Mouse (Mus musculus): ENCODE measurements around the gene Crocc. TPM values are rescaled to one million over a fixed set of nuclear protein-coding genes. Genes with fewer than 3 reads are reported as not detected.
A peak's percentile ranks its signal among the peaks of the same experiment; 100 is the strongest.

Gene Crocc
- polyA plus RNA-seq (2014; fragmentation: Nextera tagmentation; extraction: Ambion mirVana): 5.0 and 5.4 TPM in 2 replicates

DNA sequence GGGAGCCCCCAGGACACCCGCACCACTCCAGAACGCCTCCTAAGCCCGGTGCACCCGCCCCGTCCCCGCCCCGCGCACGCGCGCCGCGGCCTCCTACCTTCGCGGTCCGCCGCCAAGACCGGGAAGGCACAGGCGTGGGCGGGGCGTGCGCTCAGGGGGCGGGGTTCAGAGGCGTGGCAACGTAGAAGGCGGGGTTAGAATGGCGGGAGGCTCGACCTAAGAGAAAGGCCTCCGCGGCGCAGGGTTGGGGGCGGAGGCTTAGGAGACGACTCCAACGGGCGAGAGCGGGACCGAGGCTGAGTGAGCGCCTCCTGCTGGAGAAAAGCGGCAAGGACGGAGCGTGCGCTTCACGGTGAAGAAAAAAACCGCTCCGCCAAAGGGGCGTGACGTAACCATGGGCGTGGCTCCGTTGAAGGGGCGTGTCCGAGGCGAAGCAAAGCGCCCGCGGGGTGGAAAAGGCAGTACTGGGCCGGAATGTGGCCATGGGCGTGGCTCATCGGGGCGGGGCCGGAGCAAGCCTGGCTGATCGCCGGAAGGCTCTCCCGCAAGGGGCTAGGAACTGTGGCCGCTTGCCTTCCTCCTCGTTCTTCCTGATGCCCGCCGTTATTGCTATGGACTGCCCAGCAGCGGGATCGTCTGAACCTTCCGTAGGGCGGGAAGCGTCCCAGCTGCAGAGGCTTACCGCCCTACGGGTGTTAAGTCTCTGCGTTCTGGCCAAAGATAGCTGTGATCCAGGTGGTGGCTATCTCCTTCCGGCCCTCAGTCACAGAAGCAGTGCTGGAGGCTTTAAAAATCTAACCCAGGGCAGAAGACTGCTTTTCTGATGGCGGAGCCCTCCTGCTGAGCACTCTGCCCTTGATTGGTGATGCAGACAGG lies at the start of gene Crocc:
Crocc (minus strand) TSS at position 125 of the 876 bp plus-strand sequence.
- DNase-seq (ENCODE audit: low spot score): peak; percentile 100
- peak; percentile 94 for ATAC-seq (ENCODE audit: low FRiP score)
- Histone ChIP-seq H3K9me3 (ENCODE audit: control insufficient read depth, low read length) (no peaks in the 10 kb centered on the region), H3K4me1 (replicated peaks; ENCODE audit: control insufficient read depth, insufficient read depth, low read length) (peaks cover 12% of the 10 kb centered on the region; the same call in 1 of the 2 replicates), H3K4me2 (replicated peaks) (peak within 1 kb of the TSS; percentile 70), H3K27ac (peak within 1 kb of the TSS; percentile 93), H3K9ac (peak within 1 kb of the TSS; percentile 74), H3K36me3 (replicated peaks; ENCODE audit: control insufficient read depth, insufficient read depth) (peaks cover 4% of the 10 kb centered on the region), H3K4me3 (replicated peaks; ENCODE audit: low read length) (peak within 1 kb of the TSS; percentile 51), H3K27me3 (ENCODE audit: control insufficient read depth, insufficient read depth, low read length) (no peaks in the 10 kb centered on the region)
- under 1% methylated on average over 77 of the region's 77 CpGs for WGBS

DNA sequence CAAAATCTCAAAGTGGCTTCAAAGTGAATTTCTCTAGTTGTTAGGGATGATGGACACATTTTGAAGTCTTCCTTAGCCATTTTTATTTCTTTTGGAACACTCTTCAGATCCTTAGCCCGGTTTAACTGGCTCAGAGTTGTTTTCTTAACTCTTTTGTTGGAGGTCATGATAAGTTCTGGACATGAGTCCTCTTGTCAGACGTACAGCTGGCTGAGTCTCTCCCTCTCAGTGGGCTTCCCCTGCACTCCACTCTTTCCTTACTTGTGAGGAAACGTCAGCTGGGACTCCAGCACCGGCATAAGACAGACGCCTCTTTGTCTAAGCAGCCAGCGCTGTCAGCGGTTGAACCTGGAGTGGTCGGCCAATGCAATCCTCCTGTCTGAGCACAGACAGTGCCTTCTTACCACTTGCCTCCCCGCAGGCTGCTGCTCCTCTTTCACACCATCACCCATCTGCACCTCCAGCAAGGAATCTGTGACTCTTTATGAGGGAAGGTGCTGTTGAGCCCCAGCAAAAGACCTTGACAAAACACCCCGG lies 47.9 kb upstream of the Crocc start:
- WGBS: 48% methylated on average over 10 of the region's 10 CpGs

DNA sequence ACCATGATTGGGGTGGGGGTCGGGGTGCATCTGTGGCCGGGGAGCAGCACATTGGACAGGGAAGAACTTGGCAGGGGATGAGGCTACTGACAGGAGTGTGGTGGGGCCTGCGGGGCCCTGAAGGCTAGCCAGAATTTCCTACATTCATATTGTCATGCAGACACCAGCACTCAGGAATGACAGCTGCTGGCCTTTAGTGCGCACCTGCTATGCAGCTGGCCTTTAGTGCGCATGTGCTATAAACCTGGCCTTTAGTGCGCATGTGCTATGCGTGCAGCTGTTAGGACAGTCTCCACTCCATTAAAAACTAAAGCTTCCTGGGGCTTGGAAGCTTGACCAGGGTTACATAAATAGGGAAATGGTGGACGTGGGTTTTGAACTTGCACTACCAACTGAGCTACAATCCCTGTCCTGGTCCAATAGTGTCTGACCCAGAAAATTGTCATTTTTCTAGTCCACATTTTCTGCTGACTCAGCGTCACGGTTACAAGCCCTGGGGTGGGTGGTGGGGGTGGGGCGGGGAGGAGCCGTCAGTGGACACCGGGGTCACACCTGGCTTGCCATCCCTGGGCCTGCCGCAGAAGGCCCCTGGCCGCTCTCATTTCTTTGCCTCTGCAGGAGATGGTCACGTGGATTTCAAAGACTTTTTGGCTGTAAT lies 46.3 kb upstream of the Crocc start:
- ATAC-seq (ENCODE audit: low FRiP score) (no peak), DNase-seq (ENCODE audit: low spot score) (no peak)
- Histone ChIP-seq H3K27ac (no peak overlapping the region), H3K9ac (no peak overlapping the region), H3K4me1 (replicated peaks; ENCODE audit: control insufficient read depth, insufficient read depth, low read length) (no peaks in the 10 kb centered on the region), H3K4me3 (replicated peaks; ENCODE audit: low read length) (no peak overlapping the region), H3K36me3 (replicated peaks; ENCODE audit: control insufficient read depth, insufficient read depth) (0 out of 2 replicates have a peak, but pooled peaks cover 2% of the 10 kb centered on the region), H3K9me3 (ENCODE audit: control insufficient read depth, low read length) (no peaks in the 10 kb centered on the region; the same call in 1 of the 2 replicates), H3K4me2 (replicated peaks) (no peak overlapping the region), H3K27me3 (ENCODE audit: control insufficient read depth, insufficient read depth, low read length) (no peaks in the 10 kb centered on the region)
- 78% methylated on average over 16 of the region's 16 CpGs for WGBS

More for the DNA sequence above, 47.9 kb upstream of the Crocc start:
- no peaks in the 10 kb centered on the region for H3K4me1 ChIP-seq (replicated peaks; ENCODE audit: control insufficient read depth, insufficient read depth, low read length)
- H3K4me3 ChIP-seq (replicated peaks; ENCODE audit: low read length): no peak overlapping the region
- no peak overlapping the region for H3K9ac ChIP-seq
- no peak overlapping the region for H3K4me2 ChIP-seq (replicated peaks)
- H3K9me3 ChIP-seq (ENCODE audit: control insufficient read depth, low read length): no peaks in the 10 kb centered on the region; the same call in 1 of the 2 replicates
- no peak for DNase-seq (ENCODE audit: low spot score)
- no peaks in the 10 kb centered on the region for H3K27me3 ChIP-seq (ENCODE audit: control insufficient read depth, insufficient read depth, low read length)
- H3K27ac ChIP-seq: no peak overlapping the region
- peaks cover 12% of the 10 kb centered on the region for H3K36me3 ChIP-seq (replicated peaks; ENCODE audit: control insufficient read depth, insufficient read depth)
- no peak for ATAC-seq (ENCODE audit: low FRiP score)

DNA sequence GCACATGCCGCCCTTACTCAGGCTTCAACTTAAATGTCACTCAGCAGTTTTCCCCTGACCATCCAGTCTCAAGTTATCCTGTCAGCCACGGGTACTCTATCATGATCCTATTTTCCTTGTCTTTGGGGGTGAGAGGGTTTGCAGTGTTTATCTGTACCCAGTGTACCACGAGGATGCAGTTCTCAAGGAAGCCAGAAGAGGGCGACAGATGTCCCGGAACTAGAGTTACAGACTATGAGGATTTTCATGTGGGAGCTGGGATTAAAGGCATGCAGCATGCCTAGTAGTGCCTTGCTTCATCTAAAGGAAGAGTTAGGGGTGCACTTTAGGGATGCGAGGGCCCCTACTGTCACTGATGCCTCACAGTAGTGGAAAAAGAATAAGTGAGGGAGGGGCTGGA lies 41.5 kb upstream of the Crocc start:
- Histone ChIP-seq H3K4me1 (replicated peaks; ENCODE audit: control insufficient read depth, insufficient read depth, low read length) (no peaks in the 10 kb centered on the region), H3K4me2 (replicated peaks) (no peak overlapping the region), H3K9me3 (ENCODE audit: control insufficient read depth, low read length) (no peaks in the 10 kb centered on the region), H3K4me3 (replicated peaks; ENCODE audit: low read length) (no peak overlapping the region), H3K27ac (no peak overlapping the region), H3K36me3 (replicated peaks; ENCODE audit: control insufficient read depth, insufficient read depth) (no peaks in the 10 kb centered on the region), H3K27me3 (ENCODE audit: control insufficient read depth, insufficient read depth, low read length) (no peaks in the 10 kb centered on the region), H3K9ac (no peak overlapping the region)
- no peak for DNase-seq (ENCODE audit: low spot score)
- no peak for ATAC-seq (ENCODE audit: low FRiP score)
- 72% methylated on average over 6 of the region's 6 CpGs for WGBS

DNA sequence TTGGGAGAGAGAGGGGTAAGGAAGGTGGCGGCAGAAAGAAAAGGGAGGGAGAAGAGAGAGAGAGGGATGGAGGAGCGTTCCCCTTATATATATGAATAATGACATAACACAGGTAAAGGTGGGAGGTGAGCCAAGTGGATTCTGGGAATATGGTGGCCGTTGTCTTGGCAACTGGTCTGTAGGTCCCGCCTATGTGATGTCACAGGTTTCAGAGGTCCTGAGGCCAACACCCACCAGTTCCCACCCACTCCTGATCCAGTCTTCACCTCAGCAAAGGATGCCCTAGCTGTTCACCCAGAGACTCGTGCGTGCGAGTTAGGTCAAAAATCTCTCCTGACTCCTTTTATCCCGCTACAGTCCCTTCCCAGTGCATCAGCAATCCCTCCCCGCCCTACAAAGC lies 40.9 kb upstream of the Crocc start:
- no peaks in the 10 kb centered on the region for H3K9me3 ChIP-seq (ENCODE audit: control insufficient read depth, low read length)
- DNase-seq (ENCODE audit: low spot score): no peak
- no peak overlapping the region for H3K27ac ChIP-seq
- no peaks in the 10 kb centered on the region for H3K27me3 ChIP-seq (ENCODE audit: control insufficient read depth, insufficient read depth, low read length)
- H3K9ac ChIP-seq: no peak overlapping the region
- no peaks in the 10 kb centered on the region for H3K36me3 ChIP-seq (replicated peaks; ENCODE audit: control insufficient read depth, insufficient read depth)
- no peak overlapping the region for H3K4me3 ChIP-seq (replicated peaks; ENCODE audit: low read length)
- WGBS: 95% methylated on average over 9 of the region's 9 CpGs
- ATAC-seq (ENCODE audit: low FRiP score): no peak
- no peaks in the 10 kb centered on the region for H3K4me1 ChIP-seq (replicated peaks; ENCODE audit: control insufficient read depth, insufficient read depth, low read length)
- H3K4me2 ChIP-seq (replicated peaks): no peak overlapping the region

DNA sequence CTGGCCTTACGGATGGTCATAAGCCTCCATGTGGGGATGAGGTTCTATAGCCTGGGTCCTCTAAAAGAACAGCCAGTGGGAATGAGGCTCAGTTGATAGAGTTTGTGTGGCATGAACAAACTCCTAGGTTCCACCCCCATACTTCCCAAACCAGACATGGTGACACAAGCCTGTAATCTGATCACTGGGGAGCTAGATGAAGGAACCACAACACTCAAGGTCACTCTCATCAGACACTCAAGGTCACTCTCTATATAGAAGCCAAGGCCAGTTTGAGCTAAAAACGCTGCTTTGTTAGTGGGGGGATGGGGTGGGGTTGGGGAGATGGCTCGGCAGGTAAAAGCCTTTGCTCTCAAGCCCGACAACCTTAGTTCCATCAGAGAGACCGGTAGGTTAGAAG lies 39.6 kb upstream of the Crocc start:
- Histone ChIP-seq H3K36me3 (replicated peaks; ENCODE audit: control insufficient read depth, insufficient read depth) (no peaks in the 10 kb centered on the region), H3K4me3 (replicated peaks; ENCODE audit: low read length) (no peak overlapping the region), H3K4me1 (replicated peaks; ENCODE audit: control insufficient read depth, insufficient read depth, low read length) (no peaks in the 10 kb centered on the region), H3K4me2 (replicated peaks) (no peak overlapping the region), H3K9ac (no peak overlapping the region), H3K27ac (no peak overlapping the region), H3K27me3 (ENCODE audit: control insufficient read depth, insufficient read depth, low read length) (no peaks in the 10 kb centered on the region), H3K9me3 (ENCODE audit: control insufficient read depth, low read length) (no peaks in the 10 kb centered on the region)
- WGBS: 79% methylated on average over 5 of the region's 5 CpGs
- DNase-seq (ENCODE audit: low spot score): no peak
- no peak for ATAC-seq (ENCODE audit: low FRiP score)

- no peaks in the 10 kb centered on the region for H3K9me3 ChIP-seq (ENCODE audit: control insufficient read depth, low read length)
- H3K4me3 ChIP-seq (replicated peaks; ENCODE audit: low read length): no peak overlapping the region
- no peaks in the 10 kb centered on the region for H3K27me3 ChIP-seq (ENCODE audit: control insufficient read depth, insufficient read depth, low read length)
- H3K9ac ChIP-seq: no peak overlapping the region
- no peaks in the 10 kb centered on the region for H3K4me1 ChIP-seq (replicated peaks; ENCODE audit: control insufficient read depth, insufficient read depth, low read length)
- no peaks in the 10 kb centered on the region for H3K36me3 ChIP-seq (replicated peaks; ENCODE audit: control insufficient read depth, insufficient read depth)
- no peak overlapping the region for H3K27ac ChIP-seq
- WGBS: 79% methylated on average over 4 of the region's 4 CpGs
- no peak overlapping the region for H3K4me2 ChIP-seq (replicated peaks)
- ATAC-seq (ENCODE audit: low FRiP score) (no peak), DNase-seq (ENCODE audit: low spot score) (no peak)
Measured at GRCm38 (mm10) chr4:141098935-141099334, 38.6 kb upstream of the Crocc start.

DNA sequence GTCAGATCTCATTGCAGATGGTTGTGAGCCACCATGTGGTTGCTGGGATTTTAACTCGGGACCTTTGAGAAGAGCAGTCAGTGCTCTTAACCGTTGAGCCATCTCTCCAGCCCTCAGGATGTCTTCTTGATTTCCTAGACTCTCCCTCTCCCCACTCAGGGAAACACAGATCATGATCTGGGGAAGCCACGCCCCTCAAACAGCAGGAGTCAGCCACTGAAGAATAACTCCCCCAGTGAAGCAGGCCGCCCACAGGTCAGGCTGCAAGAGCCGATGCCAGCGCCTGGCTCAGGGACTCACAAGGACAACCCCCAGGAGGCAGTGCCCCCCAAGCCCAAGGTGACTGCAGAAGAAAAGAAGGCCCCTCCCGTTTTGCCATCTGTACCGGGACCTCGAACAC lies 36.4 kb upstream of the Crocc start:
- 9% methylated on average over 9 of the region's 9 CpGs for WGBS

GRCm38 (mm10) chr4:141095016-141095415 lies 34.7 kb upstream of the Crocc start:
- 77% methylated on average over 10 of the region's 10 CpGs for WGBS
- ATAC-seq (ENCODE audit: low FRiP score) (no peak), DNase-seq (ENCODE audit: low spot score) (no peak)
- Histone ChIP-seq H3K27me3 (ENCODE audit: control insufficient read depth, insufficient read depth, low read length) (no peaks in the 10 kb centered on the region), H3K4me2 (replicated peaks) (no peak overlapping the region), H3K4me1 (replicated peaks; ENCODE audit: control insufficient read depth, insufficient read depth, low read length) (no peaks in the 10 kb centered on the region), H3K9me3 (ENCODE audit: control insufficient read depth, low read length) (no peaks in the 10 kb centered on the region), H3K9ac (no peak overlapping the region), H3K4me3 (replicated peaks; ENCODE audit: low read length) (no peak overlapping the region), H3K36me3 (replicated peaks; ENCODE audit: control insufficient read depth, insufficient read depth) (no peaks in the 10 kb centered on the region), H3K27ac (no peak overlapping the region)

More for the DNA sequence above, 36.4 kb upstream of the Crocc start:
- H3K27ac ChIP-seq: no peak overlapping the region
- H3K9me3 ChIP-seq (ENCODE audit: control insufficient read depth, low read length): no peaks in the 10 kb centered on the region
- no peaks in the 10 kb centered on the region for H3K4me1 ChIP-seq (replicated peaks; ENCODE audit: control insufficient read depth, insufficient read depth, low read length)
- no peaks in the 10 kb centered on the region for H3K27me3 ChIP-seq (ENCODE audit: control insufficient read depth, insufficient read depth, low read length)
- H3K9ac ChIP-seq: no peak overlapping the region
- ATAC-seq (ENCODE audit: low FRiP score) (no peak), DNase-seq (ENCODE audit: low spot score) (no peak)
- H3K4me2 ChIP-seq (replicated peaks): no peak overlapping the region
- no peaks in the 10 kb centered on the region for H3K36me3 ChIP-seq (replicated peaks; ENCODE audit: control insufficient read depth, insufficient read depth)
- H3K4me3 ChIP-seq (replicated peaks; ENCODE audit: low read length): no peak overlapping the region
